Mouse (Mus musculus) stomach, embryonic 14.5 days (tissue): ENCODE measurements around the gene Phtf1. TPM values are rescaled to one million over a fixed set of nuclear protein-coding genes. Genes with fewer than 3 reads are reported as not detected.
A peak's percentile ranks its signal among the peaks of the same experiment; 100 is the strongest.

Source experiments
- ATAC-seq: fragments of 200-750 bp; cut with Nextera tagmentation; 2 replicates; pipeline ENCODE4 v1.8.0; 2017; ENCODE audit warnings: low read depth, moderate TSS enrichment; ENCODE audit not compliant: insufficient number of reproducible peaks, insufficient read depth, low FRiP score
- H3K27ac ChIP-seq: fragments of 300-500 bp; sonication (generic); 2 replicates; pipeline ENCODE4 v1.5.1; 2014; ENCODE audit warnings: mild to moderate bottlenecking, low read length, moderate library complexity, mixed read lengths
- H3K27me3 ChIP-seq: fragments of 300-500 bp; sonication (generic); 2 replicates; pipeline ENCODE4 v1.6.1; 2014; ENCODE audit warnings: low read length, control low read depth, mixed read lengths; ENCODE audit not compliant: control insufficient read depth, insufficient read depth
- H3K36me3 ChIP-seq: fragments of 300-500 bp; sonication (generic); 2 replicates; pipeline ENCODE4 v1.6.1; 2014; ENCODE audit warnings: mild to moderate bottlenecking, control low read depth, low read length, moderate library complexity, mixed read lengths; ENCODE audit not compliant: control insufficient read depth, insufficient read depth
- H3K4me1 ChIP-seq: fragments of 300-500 bp; sonication (generic); 2 replicates; pipeline ENCODE4 v1.6.1; 2014; ENCODE audit warnings: low read length, control low read depth, mixed read lengths; ENCODE audit not compliant: control insufficient read depth, insufficient read depth
- H3K4me2 ChIP-seq: fragments of 300-500 bp; sonication (generic); replicated peaks from 2 replicates; pipeline ENCODE4 v1.6.1; 2014; ENCODE audit warnings: low read depth, low read length, control low read depth
- H3K4me3 ChIP-seq: fragments of 300-500 bp; sonication (generic); 2 replicates; pipeline ENCODE4 v1.5.1; 2014; ENCODE audit warnings: low read depth, low read length, control low read depth
- H3K9ac ChIP-seq: fragments of 300-500 bp; sonication (generic); replicated peaks from 2 replicates; pipeline ENCODE4 v1.6.1; 2014; ENCODE audit warnings: low read depth, mild to moderate bottlenecking, control low read depth, low read length, moderate library complexity, mixed read lengths
- H3K9me3 ChIP-seq: fragments of 300-500 bp; sonication (generic); 2 replicates; pipeline ENCODE4 v1.6.1; 2016; ENCODE audit warnings: low read depth, low read length, control low read depth; ENCODE audit not compliant: control insufficient read depth
- WGBS: fragments of 180-500 bp; shearing (Covaris S2); extraction: QIAGEN DNeasy Blood & Tissue Kit; methylation state at CpG from one replicate; pipeline ENCODE4 v1.1.7; 2014; 5-methylcytosine and 5-hydroxymethylcytosine counted together
- polyA plus RNA-seq: library from polyadenylated mRNA; unstranded; fragments of >200 nt; fragmentation: Nextera tagmentation; extraction: Ambion mirVana; gene quantifications from 2 replicates; pipeline ENCODE4 v1.2.1, GENCODE M21; 2014

Gene Phtf1
- polyA plus RNA-seq, 1 experiment from 2014 or later: 36.0 TPM

GRCm38 (mm10) chr3:103968701-103969100 is 791 bp downstream of the Phtf1 start:
- Histone ChIP-seq H3K36me3 (peaks cover 9% of the 10 kb centered on the region), H3K4me3 (peak overlapping the region; percentile 68), H3K27ac (peak overlapping the region; percentile 94), H3K4me2 (peak overlapping the region; percentile 61), H3K4me1 (0 out of 2 replicates have a peak, but pooled peaks cover 2% of the 10 kb centered on the region), H3K9me3 (no peaks in the 10 kb centered on the region), H3K9ac (peak overlapping the region; percentile 76), H3K27me3 (no peaks in the 10 kb centered on the region)
- ATAC-seq: peak; percentile 55; the same call in 1 of the 2 replicates
- WGBS: under 1% methylated on average over 23 of the region's 24 CpGs

DNA sequence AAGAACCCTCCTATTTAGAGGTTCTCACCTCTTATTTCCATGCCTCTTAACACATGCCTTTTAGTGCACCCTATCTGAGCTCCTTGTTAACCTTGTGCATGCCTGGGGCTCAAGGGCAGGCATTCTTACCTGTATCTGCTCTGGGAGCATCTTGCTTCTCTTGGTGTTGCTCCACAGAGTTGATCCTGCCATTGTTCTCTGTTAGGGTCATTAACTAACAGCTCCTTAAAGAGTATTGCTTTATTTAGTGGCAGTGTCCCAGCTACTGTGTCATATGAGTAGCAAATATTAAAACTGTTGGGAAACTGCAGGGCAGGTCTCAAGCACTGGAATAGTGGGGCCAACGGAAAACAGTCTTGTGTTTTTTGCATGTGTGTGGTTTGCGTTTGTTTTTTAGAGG is 3.2 kb downstream of the Phtf1 start:
- H3K27ac ChIP-seq: no peak overlapping the region
- ATAC-seq: no peak
- 0 out of 2 replicates have a peak, but pooled peaks cover 2% of the 10 kb centered on the region for H3K4me1 ChIP-seq
- 96% methylated on average over 2 of the region's 2 CpGs for WGBS
- H3K4me3 ChIP-seq: no peak overlapping the region
- no peak overlapping the region for H3K9ac ChIP-seq
- no peak overlapping the region for H3K4me2 ChIP-seq
- H3K9me3 ChIP-seq: no peaks in the 10 kb centered on the region
- H3K27me3 ChIP-seq: no peaks in the 10 kb centered on the region
- H3K36me3 ChIP-seq: peaks cover 9% of the 10 kb centered on the region

GRCm38 (mm10) chr3:103984556-103984955 is 16.6 kb downstream of the Phtf1 start:
- Histone ChIP-seq H3K9ac (no peak overlapping the region), H3K4me1 (no peaks in the 10 kb centered on the region), H3K4me3 (no peak overlapping the region), H3K9me3 (no peaks in the 10 kb centered on the region), H3K4me2 (no peak overlapping the region), H3K36me3 (peaks cover 14% of the 10 kb centered on the region), H3K27ac (no peak overlapping the region), H3K27me3 (no peaks in the 10 kb centered on the region)
- no peak for ATAC-seq
- 87% methylated on average over 4 of the region's 4 CpGs for WGBS

DNA sequence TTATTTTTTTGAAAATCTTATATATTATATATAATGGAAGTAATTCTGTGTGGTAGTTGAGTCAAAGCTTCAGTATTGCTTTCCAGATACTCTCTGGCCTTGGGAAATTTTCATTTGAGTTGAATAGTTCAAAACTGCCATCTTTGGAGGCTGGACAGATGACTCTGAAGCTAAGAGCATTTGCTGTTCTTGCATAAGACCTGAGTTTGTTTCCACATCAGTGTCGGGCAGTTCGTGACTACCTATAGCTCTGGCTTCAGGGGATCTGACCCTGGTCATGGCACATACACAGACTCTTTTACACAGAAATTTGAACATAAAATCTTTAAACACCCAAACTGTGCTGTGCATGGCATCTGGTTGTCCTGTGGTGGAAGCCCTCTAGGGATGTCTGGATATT is 17.3 kb downstream of the Phtf1 start:
- peaks cover 16% of the 10 kb centered on the region; the same call in 1 of the 2 replicates for H3K36me3 ChIP-seq
- H3K4me3 ChIP-seq: no peak overlapping the region
- H3K4me2 ChIP-seq: no peak overlapping the region
- WGBS: 95% methylated on average over 2 of the region's 2 CpGs
- no peak for ATAC-seq
- no peaks in the 10 kb centered on the region for H3K4me1 ChIP-seq
- no peak overlapping the region for H3K27ac ChIP-seq
- no peaks in the 10 kb centered on the region for H3K27me3 ChIP-seq
- no peaks in the 10 kb centered on the region for H3K9me3 ChIP-seq
- no peak overlapping the region for H3K9ac ChIP-seq

GRCm38 (mm10) chr3:103987831-103988432 is 20.0 kb downstream of the Phtf1 start:
- Histone ChIP-seq H3K27me3 (no peaks in the 10 kb centered on the region), H3K27ac (no peak overlapping the region), H3K4me3 (no peak overlapping the region), H3K4me2 (no peak overlapping the region), H3K36me3 (peaks cover 28% of the 10 kb centered on the region), H3K9me3 (no peaks in the 10 kb centered on the region), H3K9ac (no peak overlapping the region), H3K4me1 (no peaks in the 10 kb centered on the region)
- ATAC-seq: no peak
- WGBS: 35% methylated on average over 5 of the region's 5 CpGs

GRCm38 (mm10) chr3:103989352-103989751 is 21.4 kb downstream of the Phtf1 start:
- H3K4me1 ChIP-seq: no peaks in the 10 kb centered on the region
- no peak overlapping the region for H3K9ac ChIP-seq
- no peak overlapping the region for H3K4me3 ChIP-seq
- H3K36me3 ChIP-seq: peaks cover 32% of the 10 kb centered on the region
- ATAC-seq: no peak
- WGBS: 91% methylated on average over 4 of the region's 4 CpGs
- H3K4me2 ChIP-seq: no peak overlapping the region
- H3K27ac ChIP-seq: no peak overlapping the region
- no peaks in the 10 kb centered on the region for H3K27me3 ChIP-seq
- no peaks in the 10 kb centered on the region for H3K9me3 ChIP-seq

- H3K4me3 ChIP-seq: no peak overlapping the region
- H3K36me3 ChIP-seq: peaks cover 31% of the 10 kb centered on the region
- no peak overlapping the region for H3K9ac ChIP-seq
- no peak overlapping the region for H3K27ac ChIP-seq
- 93% methylated on average over 3 of the region's 3 CpGs for WGBS
- no peak for ATAC-seq
- H3K9me3 ChIP-seq: no peaks in the 10 kb centered on the region
- H3K4me1 ChIP-seq: no peaks in the 10 kb centered on the region
- no peak overlapping the region for H3K4me2 ChIP-seq
- H3K27me3 ChIP-seq: no peaks in the 10 kb centered on the region
Observed at GRCm38 (mm10) chr3:103991271-103991670, 23.4 kb downstream of the Phtf1 start.

DNA sequence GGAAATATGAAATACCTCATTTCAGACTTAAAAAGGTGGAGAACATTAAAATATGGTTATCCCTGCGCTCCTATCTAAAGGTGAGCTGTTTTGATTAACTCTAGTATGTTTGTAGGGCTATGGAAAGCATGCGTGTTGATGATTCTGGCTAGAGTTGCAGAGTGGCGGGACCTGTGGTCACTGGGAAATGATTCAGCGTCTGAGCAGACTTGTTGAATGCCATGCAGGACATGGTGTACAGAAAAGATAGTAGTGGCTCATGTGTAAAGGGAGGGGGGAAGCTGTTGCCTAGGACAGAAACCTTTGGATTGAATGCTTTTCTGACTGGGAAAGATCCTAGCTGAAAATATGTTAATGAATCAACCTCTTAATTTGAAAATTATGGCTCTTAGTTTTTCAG is 30.8 kb downstream of the Phtf1 start:
- 96% methylated on average over 4 of the region's 4 CpGs for WGBS
- Histone ChIP-seq H3K27ac (no peak overlapping the region), H3K9ac (no peak overlapping the region), H3K4me2 (no peak overlapping the region), H3K4me3 (no peak overlapping the region), H3K36me3 (peaks cover 19% of the 10 kb centered on the region; the same call in 1 of the 2 replicates), H3K4me1 (no peaks in the 10 kb centered on the region), H3K27me3 (no peaks in the 10 kb centered on the region), H3K9me3 (no peaks in the 10 kb centered on the region)
- ATAC-seq: no peak

GRCm38 (mm10) chr3:104006896-104007466 is 39.1 kb downstream of the Phtf1 start:
- 90% methylated on average over 8 of the region's 8 CpGs for WGBS
- ATAC-seq: no peak
- peaks cover 37% of the 10 kb centered on the region for H3K36me3 ChIP-seq

More at GRCm38 (mm10) chr3:104006896-104007466, 39.1 kb downstream of the Phtf1 start:
- no peaks in the 10 kb centered on the region for H3K27me3 ChIP-seq
- H3K4me3 ChIP-seq: no peak overlapping the region
- no peak overlapping the region for H3K27ac ChIP-seq
- no peaks in the 10 kb centered on the region for H3K9me3 ChIP-seq
- H3K4me1 ChIP-seq: no peaks in the 10 kb centered on the region
- no peak overlapping the region for H3K4me2 ChIP-seq
- no peak overlapping the region for H3K9ac ChIP-seq
